Mouse (Mus musculus) C2C12 (cell line): ENCODE data around the gene Gfra1.

Experiments
- CTCF ChIP-seq: IDR thresholded peaks from one replicate; pipeline ENCODE4 v1.5.1; 2011; ENCODE audit not compliant: control insufficient read depth, insufficient read depth, insufficient read length
- FOSL1 ChIP-seq: IDR thresholded peaks from one replicate; pipeline ENCODE4 v1.8.0; 2011; ENCODE audit warnings: mild to moderate bottlenecking, low read length; ENCODE audit not compliant: poor library complexity, insufficient read depth, severe bottlenecking
- MYOD1 ChIP-seq: IDR thresholded peaks from one replicate; pipeline ENCODE4 v1.6.1; 2011; ENCODE audit warnings: low read depth; ENCODE audit not compliant: control insufficient read depth, insufficient read length
- MYOG ChIP-seq: IDR thresholded peaks from one replicate; pipeline ENCODE4 v1.6.1; 2011; ENCODE audit not compliant: control insufficient read depth, insufficient read length; ENCODE audit errors: extremely low read depth
- USF1 ChIP-seq: IDR thresholded peaks from one replicate; pipeline ENCODE4 v1.6.1; 2011; ENCODE audit warnings: low read depth, mild to moderate bottlenecking, control low read depth, moderate library complexity

DNA sequence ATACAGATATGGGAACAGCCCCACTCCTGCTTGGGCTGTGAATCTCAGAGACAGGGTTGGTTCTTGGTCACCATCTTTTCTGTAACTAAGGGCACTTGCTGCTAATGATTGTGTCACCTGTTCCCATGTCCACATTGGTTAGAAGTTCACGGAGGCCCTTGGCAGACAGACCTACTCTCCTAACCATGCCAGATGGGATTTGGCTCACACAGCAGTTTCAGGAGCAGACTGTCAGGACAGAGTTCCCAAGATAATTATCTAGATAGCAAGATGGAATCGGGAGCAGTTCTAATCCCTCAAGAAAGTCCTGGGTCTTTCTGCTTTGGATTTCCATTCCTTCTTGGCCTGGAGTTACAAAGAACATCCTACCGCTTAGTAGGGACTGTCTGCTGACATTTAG lies 199.2 kb downstream of the Gfra1 start:
- TF ChIP-seq CTCF (no peak), MYOG (no peak), USF1 (no peak), FOSL1 (no peak), MYOD1 (no peak)
